Mouse (Mus musculus) G1E-ER4 (cell line): ENCODE results near the gene Anks1. TPM values are rescaled to one million over a fixed set of nuclear protein-coding genes. Genes with fewer than 3 reads are reported as not detected.

ENCODE experiments used
- GATA1 ChIP-seq: IDR thresholded peaks from one replicate; pipeline ENCODE4 v1.8.0; 2012; ENCODE audit warnings: low read length, inconsistent platforms
- polyA plus RNA-seq: library from polyadenylated mRNA; stranded (reverse); fragments of >175 nt; gene quantifications from 2 replicates; pipeline ENCODE4 v1.2.3, GENCODE M21; 2012

The Anks1 gene
- polyA plus RNA-seq, 1 experiment: 13.2 TPM

DNA sequence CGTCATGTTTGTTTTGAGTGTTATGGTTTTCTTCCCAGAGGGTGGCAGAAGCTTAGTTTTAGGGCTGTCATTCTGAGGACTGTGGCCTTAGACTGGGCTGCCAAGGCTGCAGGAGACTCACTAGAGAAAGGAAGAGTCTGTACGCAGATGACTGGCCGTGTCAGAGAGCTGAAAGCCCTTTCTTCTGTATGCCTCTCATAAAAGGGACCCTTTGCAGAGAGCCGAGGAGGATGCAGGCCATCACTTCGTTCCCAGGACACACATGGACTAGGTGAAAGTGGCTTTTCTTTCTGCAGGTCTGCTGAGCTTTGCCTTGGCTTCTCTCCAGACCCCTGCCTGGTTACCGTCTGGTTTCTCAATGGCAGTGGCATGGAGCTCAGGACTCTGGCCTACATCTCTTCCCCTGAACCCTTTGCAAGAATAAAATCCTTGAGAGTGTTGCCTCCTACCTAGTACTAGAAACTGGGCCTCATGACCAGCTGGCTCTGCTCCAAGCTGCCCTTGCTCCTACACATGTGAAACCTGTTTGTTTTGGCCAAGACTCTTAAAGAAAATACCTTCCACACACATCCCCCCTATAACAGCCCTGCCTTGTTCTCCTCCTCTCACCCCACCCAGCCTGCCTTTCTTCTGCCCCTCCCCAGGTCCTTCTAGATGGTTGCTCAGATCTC is 36.6 kb downstream of the Anks1 start:
- TF ChIP-seq GATA1: no peak

DNA sequence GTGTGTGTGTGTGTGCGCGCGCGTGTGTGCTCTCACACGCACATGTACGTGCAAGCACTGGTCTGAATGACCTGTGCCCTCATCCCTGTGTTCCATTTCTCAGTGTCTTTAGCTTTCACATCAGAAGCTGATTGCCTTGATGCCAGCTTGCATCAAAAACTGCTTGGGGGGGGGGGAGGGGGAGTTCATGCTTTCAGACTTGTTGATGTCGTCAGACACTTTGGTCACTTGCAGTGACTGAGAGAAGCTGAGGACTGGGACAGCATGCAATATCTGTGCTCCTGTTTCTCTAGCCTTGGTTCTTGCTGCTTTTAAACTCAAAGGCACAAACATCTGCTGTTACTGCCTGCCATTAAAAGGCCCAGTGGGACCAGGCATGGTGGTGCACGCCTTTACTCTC is 37.3 kb downstream of the Anks1 start:
- TF ChIP-seq GATA1: no peak

DNA sequence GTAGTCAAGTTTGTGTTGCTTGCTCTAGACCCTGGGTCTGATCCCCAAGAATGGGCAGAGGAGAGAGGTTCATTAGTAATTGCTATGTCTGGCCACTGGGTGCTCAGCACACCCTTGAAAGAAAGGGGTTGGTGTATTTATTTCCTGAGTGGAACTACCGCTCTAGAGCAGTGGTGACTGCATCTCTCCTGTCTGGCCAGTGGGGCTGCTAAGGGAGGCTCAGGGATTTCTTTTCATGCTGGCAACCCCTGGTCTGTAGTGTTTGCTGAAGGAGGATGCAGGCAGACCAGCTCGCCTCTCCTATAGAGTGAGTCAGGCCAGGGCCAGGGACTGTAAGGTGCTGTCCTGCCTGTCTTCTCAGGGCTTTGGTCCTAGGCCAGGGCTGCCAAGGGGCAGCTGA is 38.0 kb downstream of the Anks1 start:
- no peak for TF ChIP-seq GATA1

DNA sequence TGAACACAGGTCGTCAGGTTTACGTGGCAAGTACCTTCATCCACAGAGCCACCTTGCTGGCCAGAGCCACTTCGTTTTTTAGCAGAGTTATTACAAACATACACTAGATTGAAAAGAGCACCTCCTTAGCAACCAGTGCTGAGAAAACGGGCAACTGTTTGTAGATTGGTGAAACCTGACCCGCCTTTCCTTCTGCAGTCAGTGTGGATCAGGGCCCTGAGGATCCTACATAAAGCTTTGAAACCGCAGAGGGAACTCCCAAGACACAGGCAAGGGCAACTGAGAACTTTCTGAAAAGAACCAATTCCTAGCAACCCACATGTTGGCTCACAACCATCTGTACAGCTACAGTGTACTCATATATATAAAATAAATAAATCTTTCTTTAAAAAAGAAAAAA is 44.0 kb downstream of the Anks1 start:
- TF ChIP-seq GATA1: no peak

DNA sequence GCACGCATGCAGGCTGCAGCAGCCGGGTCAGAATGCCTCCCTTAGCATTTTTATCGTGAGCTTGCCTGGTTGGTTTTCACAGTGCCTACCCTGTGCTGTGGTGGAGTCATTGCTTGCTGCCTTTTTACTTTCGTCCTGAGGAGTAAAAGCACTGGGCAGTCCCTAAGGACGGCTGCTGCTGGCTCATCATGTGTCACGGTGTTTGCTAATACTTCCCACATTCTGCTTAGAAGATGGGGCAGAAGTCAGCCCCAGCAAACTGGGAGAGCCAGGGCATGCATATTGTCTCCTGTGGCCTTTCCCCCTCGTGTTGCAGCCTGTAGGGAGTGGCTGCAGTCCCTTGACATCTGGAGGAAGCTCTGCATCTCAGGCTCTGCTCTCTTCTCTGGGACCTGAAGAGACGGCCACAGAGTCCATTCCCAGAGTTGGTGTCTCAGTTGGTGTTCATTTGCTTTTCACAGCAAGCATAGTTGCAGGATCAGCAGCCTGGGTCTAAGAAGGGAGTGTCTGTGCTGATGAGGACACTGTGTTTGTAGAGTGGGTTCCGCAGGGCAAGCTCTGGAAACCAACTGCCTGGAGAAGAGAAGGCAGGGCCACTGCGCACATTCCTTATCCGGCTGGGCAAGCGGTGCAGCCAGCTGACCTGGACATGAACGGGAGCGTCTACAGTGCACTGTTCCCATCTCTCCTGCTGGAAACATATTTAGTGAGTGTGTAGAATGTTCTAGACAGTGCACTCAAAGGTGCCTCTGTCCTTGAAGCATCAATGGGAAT is 45.7 kb downstream of the Anks1 start:
- no peak for TF ChIP-seq GATA1

DNA sequence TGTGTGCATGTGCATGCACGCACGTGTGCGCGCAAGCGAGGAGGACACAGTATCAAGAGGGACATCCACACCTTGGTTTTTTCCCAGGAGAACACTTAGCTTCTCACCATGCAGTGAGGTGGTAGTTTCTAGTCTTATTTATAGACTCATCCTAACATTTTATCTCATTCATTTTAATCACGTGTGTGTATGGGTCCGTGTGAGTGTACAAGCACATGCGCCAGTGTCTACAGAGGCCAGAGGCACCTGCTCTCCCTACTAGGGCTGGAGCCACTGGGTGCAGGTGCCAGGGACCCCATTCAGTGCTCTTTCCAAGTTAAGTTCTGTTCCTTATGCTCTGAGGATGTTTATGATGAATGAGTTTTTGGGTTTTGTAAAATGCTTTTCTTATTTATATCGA is 48.5 kb downstream of the Anks1 start:
- TF ChIP-seq GATA1: no peak

DNA sequence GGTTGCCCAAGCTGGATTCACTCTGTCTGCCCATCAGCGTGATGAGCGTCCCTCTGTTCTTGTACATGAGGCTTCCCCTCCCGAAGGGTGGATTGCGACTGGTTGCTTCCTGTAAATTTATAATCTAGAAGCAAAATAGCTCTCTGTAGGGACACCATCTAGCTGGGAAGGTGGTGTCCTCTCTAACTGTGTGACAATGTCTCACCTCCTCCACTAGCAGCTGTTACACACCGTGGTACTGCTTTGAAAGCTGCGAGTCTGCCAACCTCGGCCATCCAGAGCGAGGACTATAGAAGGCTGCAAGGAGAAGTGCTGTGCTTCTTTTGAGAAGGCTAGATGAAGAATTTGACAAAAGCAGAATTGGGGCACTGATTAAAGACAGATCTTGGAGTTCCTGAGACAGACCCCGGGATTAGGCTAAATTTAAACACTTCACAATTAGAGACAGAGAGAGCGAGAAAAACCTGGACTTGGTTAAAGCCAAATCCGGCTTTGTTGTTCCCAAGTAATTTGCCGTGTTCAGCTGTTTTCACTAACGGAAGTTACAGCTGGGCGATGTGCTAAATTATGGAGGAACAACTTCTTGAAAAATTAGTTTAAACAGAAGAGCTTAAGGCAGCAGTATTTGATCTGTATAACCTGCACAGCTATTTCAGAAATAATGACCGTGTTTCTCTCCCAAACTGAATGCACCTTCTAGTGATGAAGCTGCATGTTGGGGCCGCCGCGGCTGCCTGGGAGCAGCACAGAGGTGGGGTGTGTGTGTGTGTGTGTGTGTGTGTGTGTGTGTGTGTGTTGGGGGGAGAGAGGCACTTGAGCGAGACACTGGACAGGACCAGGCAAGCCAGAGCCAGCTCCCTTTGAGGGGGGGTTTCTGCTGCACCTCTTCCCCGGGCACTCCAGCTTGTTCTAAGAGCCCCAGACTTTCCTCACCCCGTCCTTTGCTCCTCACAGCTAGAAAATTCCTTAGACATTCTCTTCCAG is 51.3 kb downstream of the Anks1 start:
- TF ChIP-seq GATA1: no peak

DNA sequence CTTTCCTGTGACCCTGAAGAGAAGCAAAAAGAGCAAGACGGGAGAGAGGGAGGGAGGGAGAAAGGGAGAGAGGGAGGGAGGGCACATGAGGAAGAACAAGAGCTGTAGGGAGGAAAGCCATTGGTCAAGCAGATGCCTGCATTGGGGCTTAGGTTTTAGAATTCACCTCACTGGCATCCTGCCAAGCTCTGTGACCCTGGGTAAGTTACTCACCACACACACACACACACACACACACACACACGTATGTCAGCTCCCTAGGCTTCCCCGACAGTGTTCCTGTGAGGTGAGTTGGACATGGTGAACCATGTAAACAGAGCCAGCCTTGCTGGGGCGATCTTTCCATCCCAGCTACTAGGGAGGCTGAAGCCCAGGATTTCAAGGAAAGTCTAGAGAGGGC is 55.5 kb downstream of the Anks1 start:
- no peak for TF ChIP-seq GATA1

DNA sequence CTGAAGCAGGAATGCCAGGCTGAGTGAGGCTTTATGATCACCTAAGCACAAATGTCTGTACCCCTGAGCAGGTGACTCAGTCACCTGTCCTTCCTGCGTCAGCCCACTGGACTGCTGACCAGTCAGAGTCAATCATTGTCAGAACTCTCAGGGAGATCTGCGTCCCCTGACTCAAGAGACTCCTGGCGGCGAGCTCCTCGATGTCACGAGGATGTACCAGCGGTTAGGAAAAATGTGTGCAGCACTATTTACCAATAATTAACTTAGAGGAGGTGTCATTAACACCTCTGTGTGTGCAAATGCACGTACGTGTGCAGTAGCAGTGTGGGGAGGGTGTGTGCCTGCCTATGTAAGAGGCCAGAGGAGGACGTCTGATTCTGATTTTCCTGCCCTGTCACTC is 56.2 kb downstream of the Anks1 start:
- TF ChIP-seq GATA1: no peak

DNA sequence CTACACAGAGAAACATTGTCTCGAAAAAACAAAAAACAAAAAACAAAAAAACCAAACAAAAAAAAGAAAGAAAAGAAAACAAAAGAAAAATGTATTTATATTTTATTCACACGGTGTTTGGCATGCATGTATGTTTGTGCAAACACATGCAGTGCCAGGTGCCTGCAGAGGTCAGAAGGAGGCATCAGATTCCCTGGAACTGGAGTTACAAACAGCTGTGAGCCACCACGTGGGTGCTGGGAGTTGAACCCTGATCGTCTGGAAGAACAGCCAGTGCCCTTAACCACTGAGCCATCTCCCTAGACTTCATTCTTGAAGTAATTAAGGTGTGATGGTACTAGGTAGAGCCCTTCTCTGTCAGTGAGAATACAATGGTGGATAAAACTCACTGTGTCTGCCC is 57.0 kb downstream of the Anks1 start:
- TF ChIP-seq GATA1: no peak

DNA sequence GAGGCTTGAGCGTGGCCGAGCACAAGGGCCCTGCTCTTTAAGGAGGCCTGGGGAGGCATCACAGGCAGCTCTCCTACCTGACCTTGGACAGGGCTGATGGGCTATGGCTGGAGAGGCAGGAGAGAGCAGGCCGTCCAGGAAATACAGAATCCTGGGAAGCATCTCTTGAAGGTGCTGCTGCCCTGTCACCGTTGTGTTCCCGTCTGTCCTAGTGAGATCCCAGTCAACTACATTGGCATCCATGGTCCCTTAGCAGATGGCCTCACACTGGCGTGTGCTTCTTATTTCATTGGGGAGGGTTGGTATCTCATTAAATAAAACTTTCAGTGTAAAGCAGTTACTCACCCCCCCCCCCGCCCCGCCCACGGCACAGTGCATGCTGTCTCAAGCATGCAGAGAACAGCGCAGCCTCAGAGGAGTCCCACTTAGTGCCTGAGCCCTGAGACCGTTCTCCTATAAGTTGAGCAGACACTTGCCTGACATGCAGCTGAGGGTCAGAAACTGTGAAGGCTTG is 57.5 kb downstream of the Anks1 start:
- TF ChIP-seq GATA1: no peak

DNA sequence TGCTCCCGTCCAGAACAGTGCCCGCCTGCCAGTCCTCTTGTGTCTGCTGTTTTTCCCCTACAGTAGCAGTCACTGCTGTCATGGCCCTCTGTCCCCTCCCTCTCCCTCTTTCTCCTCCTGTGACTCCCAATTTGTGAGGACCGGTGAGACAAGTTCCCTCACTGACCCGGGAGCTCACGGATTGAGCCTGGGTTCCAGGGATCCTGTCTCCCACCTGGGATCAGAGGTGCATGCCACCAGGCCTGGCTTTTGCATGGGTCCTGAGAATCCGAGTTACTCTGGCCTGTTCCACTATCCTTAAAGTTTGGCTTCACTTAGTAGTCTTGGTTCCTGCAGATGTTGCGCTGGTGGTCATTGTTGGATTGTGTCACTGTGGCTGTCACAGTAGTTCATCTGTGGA is 58.4 kb downstream of the Anks1 start:
- no peak for TF ChIP-seq GATA1

DNA sequence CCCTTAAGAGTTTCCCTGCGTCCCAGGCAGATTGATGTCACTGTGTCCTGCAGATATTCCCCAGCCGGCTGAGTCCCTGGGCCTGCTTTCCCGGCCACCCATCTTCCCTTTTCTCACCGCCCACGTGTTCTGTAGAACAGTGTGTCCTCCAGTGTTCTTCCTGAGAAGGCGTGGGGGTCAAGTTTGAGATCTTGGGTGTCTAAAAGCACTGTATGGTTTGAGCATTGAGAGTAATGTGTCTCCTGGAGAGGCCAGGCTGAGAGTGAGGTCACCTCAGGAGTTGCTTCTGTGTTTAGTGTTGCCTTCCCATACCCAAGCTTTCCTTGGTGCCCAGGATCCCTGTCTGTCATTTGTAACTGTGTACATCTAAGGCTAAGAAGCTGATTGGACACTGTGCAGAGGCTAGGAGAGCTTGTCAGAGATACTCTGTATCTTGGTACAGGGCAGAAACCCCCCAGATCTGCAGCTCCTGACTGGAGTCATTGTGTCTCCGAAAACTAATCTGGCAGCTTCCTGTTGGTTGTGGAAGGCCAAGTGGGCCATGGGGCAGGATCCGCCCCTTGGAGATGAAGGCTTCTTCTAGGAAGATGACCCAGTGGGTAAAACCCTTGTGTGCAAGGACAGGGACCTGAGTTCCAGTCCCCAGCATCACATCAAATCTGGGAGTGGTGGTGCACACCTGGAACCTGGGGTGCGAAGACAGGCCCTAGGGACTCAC is 59.1 kb downstream of the Anks1 start:
- no peak for TF ChIP-seq GATA1

DNA sequence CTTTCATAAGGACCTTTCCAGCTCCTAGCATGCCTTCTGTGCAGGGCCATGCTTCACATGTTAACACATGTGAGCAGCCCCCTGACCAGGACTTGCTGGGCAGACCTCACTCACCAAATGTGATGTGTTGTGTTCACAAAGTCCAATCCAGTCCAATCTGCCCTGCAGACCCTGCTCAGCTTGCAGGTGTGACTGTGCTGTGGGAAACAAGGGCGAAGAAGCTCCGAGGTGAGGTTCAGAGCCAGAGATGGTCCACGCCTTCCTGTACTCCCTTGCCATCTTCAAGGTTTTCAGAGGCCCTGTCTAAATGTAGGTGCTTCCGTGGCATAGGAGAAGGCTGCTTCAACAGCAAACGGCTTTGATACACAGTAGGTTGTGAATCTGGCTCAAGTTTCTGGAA is 59.8 kb downstream of the Anks1 start:
- no peak for TF ChIP-seq GATA1

DNA sequence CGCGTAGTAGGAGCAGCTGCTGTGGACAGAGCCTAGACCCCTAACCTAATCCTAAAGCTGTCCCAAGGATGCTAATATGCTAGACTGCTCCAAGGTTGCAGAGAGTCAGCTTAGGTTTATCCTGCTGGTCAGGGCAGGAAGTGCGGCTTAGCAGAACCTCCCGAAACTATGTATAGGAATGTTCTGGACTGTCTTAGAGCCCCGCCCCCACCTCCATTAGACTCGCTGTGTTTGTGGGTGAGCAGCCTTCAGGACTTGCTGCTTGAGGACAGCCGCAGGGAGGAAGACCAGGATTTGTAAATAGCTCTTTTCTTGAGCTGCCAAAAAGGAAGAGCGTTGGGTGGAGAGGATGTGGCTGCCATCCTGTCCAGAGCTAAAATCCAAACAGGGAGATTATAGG is 60.3 kb downstream of the Anks1 start:
- no peak for TF ChIP-seq GATA1
